Mouse (Mus musculus) adipose tissue, adult 10 weeks (tissue): ENCODE data around the gene Cela2a. TPM values are rescaled to one million over a fixed set of nuclear protein-coding genes. Genes with fewer than 3 reads are reported as not detected.

Experiments used
- polyA plus RNA-seq: library from polyadenylated mRNA; stranded (reverse); fragments of 350-450 nt; fragmentation: Illumina TruSeq; extraction: RNeasy Lipid Tissue Mini Kit (QIAGEN cat#74804); gene quantifications from one replicate; pipeline ENCODE4 v1.2.3, GENCODE M21; 2014; ENCODE audit warnings: low read depth, low replicate concordance

Gene Cela2a
- polyA plus RNA-seq = 1.7 TPM

GRCm38 (mm10) chr4:141826060-141826459 lies at the start of gene Cela2a:
Cela2a (minus strand) TSS chr4:141826160.

GRCm38 (mm10) chr4:141874601-141875460 lies 48.9 kb upstream of the Cela2a start, which contains the start of gene Efhd2:
Efhd2 (minus strand) TSS chr4:141874920.

GRCm38 (mm10) chr4:141845999-141846398 lies 20.0 kb upstream of the Cela2a start, which contains the start of gene Ctrc:
Ctrc (minus strand) TSS chr4:141846359.

GRCm38 (mm10) chr4:141793282-141794151 lies 32.4 kb downstream of the Cela2a start, which contains the start of gene Casp9:
Casp9 (plus strand) TSS chr4:141793612.

GRCm38 (mm10) chr4:141790524-141790990 lies 35.4 kb downstream of the Cela2a start, which contains the start of gene Dnajc16:
Dnajc16 (minus strand) TSS chr4:141790931.

Other genes starting within 250 kb of the Cela2a start
- gene Fblim1, start 220.1 kb downstream of the Cela2a start, polyA plus RNA-seq = 28.6 TPM
- 0.89 TPM for gene Tmem82, start 207.5 kb downstream of the Cela2a start, polyA plus RNA-seq
- gene Slc25a34, start 202.3 kb downstream of the Cela2a start, polyA plus RNA-seq = 1.7 TPM
- gene Plekhm2, start 161.3 kb downstream of the Cela2a start, polyA plus RNA-seq = 35.6 TPM
- gene Rsc1a1, start 140.6 kb downstream of the Cela2a start, polyA plus RNA-seq = 4.3 TPM
- 17.4 TPM for gene Ddi2, start 102.7 kb downstream of the Cela2a start, polyA plus RNA-seq
- not detected for gene Agmat, start 79.5 kb downstream of the Cela2a start, polyA plus RNA-seq
- 13.8 TPM for gene Dnajc16, start 35.2 kb downstream of the Cela2a start, polyA plus RNA-seq
- gene Casp9, start 32.5 kb downstream of the Cela2a start, polyA plus RNA-seq = 27.0 TPM
- gene Ctrc, start 20.2 kb upstream of the Cela2a start, polyA plus RNA-seq = not detected
- gene Efhd2, start 48.8 kb upstream of the Cela2a start, polyA plus RNA-seq = 32.8 TPM
- 6.7 TPM for gene Fhad1, start 188.9 kb upstream of the Cela2a start, polyA plus RNA-seq